Mouse (Mus musculus) testis, adult 2 months (tissue): Measurements from ENCODE around the gene Notch4.

Experiments used
- CTCF ChIP-seq: fragments of 200-500 bp; IDR thresholded peaks from 2 replicates; pipeline ENCODE4 v1.5.1; 2012; ENCODE audit warnings: low read depth, mild to moderate bottlenecking, inconsistent platforms, low read length, moderate library complexity; ENCODE audit not compliant: control insufficient read depth, insufficient read depth, insufficient replicate concordance
- POLR2A ChIP-seq: fragments of 200-500 bp; IDR thresholded peaks from 2 replicates; pipeline ENCODE4 v1.6.1; 2012; ENCODE audit warnings: low read depth, mild to moderate bottlenecking, inconsistent platforms, low read length, moderate library complexity; ENCODE audit not compliant: control insufficient read depth

GRCm38 (mm10) chr17:34631647-34632046 lies 67.6 kb downstream of the Notch4 start:
- TF ChIP-seq CTCF (no peak), POLR2A (no peak)
